Mouse (Mus musculus) embryonic facial prominence, embryonic 12.5 days (tissue): ENCODE results near the gene Zfp90. TPM values are rescaled to one million over a fixed set of nuclear protein-coding genes. Genes with fewer than 3 reads are reported as not detected.

Experiments
- ATAC-seq: fragments of 200-750 bp; cut with Nextera tagmentation; 2 replicates; pipeline ENCODE4 v1.8.0; 2017; ENCODE audit not compliant: insufficient number of reproducible peaks, insufficient read depth, low FRiP score, low TSS enrichment
- H3K27ac ChIP-seq: fragments of 300-500 bp; sonication (generic); 2 replicates; pipeline ENCODE4 v1.5.1; 2016; ENCODE audit warnings: mild to moderate bottlenecking
- H3K27me3 ChIP-seq: fragments of 300-500 bp; sonication (generic); 2 replicates; pipeline ENCODE4 v1.6.1; 2016; ENCODE audit warnings: mild to moderate bottlenecking, moderate library complexity
- H3K36me3 ChIP-seq: fragments of 300-500 bp; sonication (generic); 2 replicates; pipeline ENCODE4 v1.6.1; 2016; ENCODE audit warnings: mild to moderate bottlenecking
- H3K4me1 ChIP-seq: fragments of 300-500 bp; sonication (generic); 2 replicates; pipeline ENCODE4 v1.6.1; 2016
- H3K4me2 ChIP-seq: fragments of 300-500 bp; sonication (generic); replicated peaks from 2 replicates; pipeline ENCODE4 v1.6.1; 2016; ENCODE audit warnings: mild to moderate bottlenecking, moderate library complexity
- H3K4me3 ChIP-seq: fragments of 300-500 bp; sonication (generic); 2 replicates; pipeline ENCODE4 v1.5.1; 2016; ENCODE audit warnings: mild to moderate bottlenecking
- H3K9ac ChIP-seq: fragments of 300-500 bp; sonication (generic); 2 replicates; pipeline ENCODE4 v1.6.1; 2016; ENCODE audit warnings: mild to moderate bottlenecking, moderate library complexity
- H3K9me3 ChIP-seq: fragments of 300-500 bp; sonication (generic); 2 replicates; pipeline ENCODE4 v1.6.1; 2016; ENCODE audit warnings: mild to moderate bottlenecking, moderate library complexity
- WGBS: fragments of 180-500 bp; shearing (Covaris S2); methylation state at CpG from one replicate; pipeline ENCODE4 v1.1.7; 2016; 5-methylcytosine and 5-hydroxymethylcytosine counted together
- polyA plus RNA-seq: library from polyadenylated mRNA; unstranded; fragments of >200 nt; fragmentation: Nextera tagmentation; extraction: Ambion mirVana; gene quantifications from 2 replicates; pipeline ENCODE4 v1.2.1, GENCODE M21; 2016

Gene Zfp90
- polyA plus RNA-seq = 34.6 and 34.7 TPM in 2 replicates

- peak within 1 kb of the TSS; percentile 80 for H3K4me3 ChIP-seq
- H3K36me3 ChIP-seq = peaks cover 33% of the 10 kb centered on the region
- ATAC-seq = peak; percentile 90
- peaks cover 8% of the 10 kb centered on the region; the same call in 1 of the 2 replicates for H3K4me1 ChIP-seq
- peak within 1 kb of the TSS; percentile 90 for H3K9ac ChIP-seq
- H3K27me3 ChIP-seq = no peaks in the 10 kb centered on the region
- 0 out of 2 replicates have a peak, but pooled peaks cover 6% of the 10 kb centered on the region for H3K9me3 ChIP-seq
- WGBS = under 1% methylated on average over 46 of the region's 46 CpGs
- peak within 1 kb of the TSS; percentile 65 for H3K4me2 ChIP-seq
- H3K27ac ChIP-seq = peak within 1 kb of the TSS; percentile 96
Observed at GRCm38 (mm10) chr8:106415182-106415971, at the start of gene Zfp90. Gene Zfp90 (plus strand): TSS chr8:106415327.

DNA sequence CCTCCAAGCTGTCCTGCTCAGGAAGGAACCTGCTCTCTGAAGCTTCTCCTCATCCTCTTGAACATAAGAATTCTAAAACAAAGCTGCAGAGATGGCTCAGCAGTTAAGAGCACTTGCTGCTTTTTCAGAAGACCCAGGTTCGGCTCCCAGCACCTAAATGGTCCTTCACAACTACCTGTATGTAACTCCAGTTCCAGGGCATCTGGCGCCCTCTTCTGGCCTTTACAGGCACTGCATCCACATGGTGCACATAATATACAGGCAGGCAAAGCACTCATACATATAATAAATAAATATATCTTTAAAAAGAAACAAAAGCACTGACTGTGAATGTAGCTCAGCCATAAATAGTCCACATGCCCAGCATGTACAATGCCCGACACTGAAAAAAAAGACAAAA lies 46.6 kb upstream of the Zfp90 start:
- WGBS = 66% methylated on average over 3 of the region's 3 CpGs
- Histone ChIP-seq H3K9ac (no peak overlapping the region), H3K4me1 (no peaks in the 10 kb centered on the region), H3K4me2 (no peak overlapping the region), H3K27ac (no peak overlapping the region), H3K9me3 (0 out of 2 replicates have a peak, but pooled peaks cover 7% of the 10 kb centered on the region), H3K4me3 (no peak overlapping the region), H3K36me3 (no peaks in the 10 kb centered on the region), H3K27me3 (no peaks in the 10 kb centered on the region)
- ATAC-seq = no peak

DNA sequence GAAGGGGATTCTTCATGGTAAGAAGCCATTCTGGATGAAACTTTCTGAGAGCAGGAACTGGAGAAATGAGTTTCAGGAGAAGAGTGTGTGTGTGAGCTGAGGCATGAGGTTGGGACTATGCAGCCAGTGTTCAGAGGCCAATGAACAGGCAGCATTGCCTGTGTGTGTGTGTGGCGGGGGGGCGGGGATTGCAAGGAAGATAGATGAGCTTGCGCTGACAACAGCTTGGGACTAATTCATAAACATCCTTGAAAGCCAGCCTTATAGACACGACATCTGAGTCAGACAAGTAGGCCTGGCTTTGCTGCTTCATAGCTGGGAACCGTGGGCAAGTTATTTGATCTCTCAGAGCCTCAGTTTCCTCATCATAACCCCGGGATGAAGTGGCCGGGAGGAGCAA lies 46.1 kb upstream of the Zfp90 start:
- H3K4me2 ChIP-seq = no peak overlapping the region
- ATAC-seq = no peak
- H3K27ac ChIP-seq = no peak overlapping the region
- no peak overlapping the region for H3K9ac ChIP-seq
- H3K4me3 ChIP-seq = no peak overlapping the region
- H3K9me3 ChIP-seq = 0 out of 2 replicates have a peak, but pooled peaks cover 7% of the 10 kb centered on the region
- H3K27me3 ChIP-seq = no peaks in the 10 kb centered on the region
- H3K4me1 ChIP-seq = no peaks in the 10 kb centered on the region
- 89% methylated on average over 7 of the region's 7 CpGs for WGBS
- H3K36me3 ChIP-seq = no peaks in the 10 kb centered on the region

GRCm38 (mm10) chr8:106375957-106376356 lies 39.2 kb upstream of the Zfp90 start:
- 68% methylated on average over 7 of the region's 7 CpGs for WGBS
- Histone ChIP-seq H3K9me3 (no peaks in the 10 kb centered on the region), H3K27ac (no peak overlapping the region), H3K27me3 (no peaks in the 10 kb centered on the region), H3K4me1 (no peaks in the 10 kb centered on the region), H3K36me3 (no peaks in the 10 kb centered on the region), H3K4me3 (no peak overlapping the region), H3K9ac (no peak overlapping the region), H3K4me2 (no peak overlapping the region)
- no peak for ATAC-seq

DNA sequence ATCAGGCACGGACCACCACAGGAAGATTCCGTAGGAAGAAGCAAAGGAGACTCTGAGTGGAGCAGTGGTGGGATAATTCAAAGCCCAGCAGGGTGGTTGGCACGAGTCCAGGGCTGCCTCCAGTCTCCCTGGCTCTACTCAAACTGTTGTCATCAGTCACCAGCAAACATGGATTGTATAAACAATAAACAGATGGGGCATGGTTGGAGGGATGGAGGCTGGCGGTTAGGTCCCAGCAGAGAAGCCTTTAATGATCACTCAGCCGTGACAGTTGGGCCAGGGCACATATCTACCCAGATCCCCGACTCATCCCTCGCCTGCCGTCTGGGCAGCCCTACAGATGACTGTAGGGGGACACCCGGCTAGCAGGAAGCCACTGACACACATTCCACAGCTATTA lies 38.3 kb upstream of the Zfp90 start:
- no peak overlapping the region for H3K27ac ChIP-seq
- no peak overlapping the region for H3K4me2 ChIP-seq
- H3K36me3 ChIP-seq = no peaks in the 10 kb centered on the region
- 22% methylated on average over 9 of the region's 9 CpGs for WGBS
- H3K9me3 ChIP-seq = no peaks in the 10 kb centered on the region
- H3K27me3 ChIP-seq = no peaks in the 10 kb centered on the region
- ATAC-seq = no peak
- H3K4me1 ChIP-seq = no peaks in the 10 kb centered on the region
- no peak overlapping the region for H3K9ac ChIP-seq
- H3K4me3 ChIP-seq = no peak overlapping the region

DNA sequence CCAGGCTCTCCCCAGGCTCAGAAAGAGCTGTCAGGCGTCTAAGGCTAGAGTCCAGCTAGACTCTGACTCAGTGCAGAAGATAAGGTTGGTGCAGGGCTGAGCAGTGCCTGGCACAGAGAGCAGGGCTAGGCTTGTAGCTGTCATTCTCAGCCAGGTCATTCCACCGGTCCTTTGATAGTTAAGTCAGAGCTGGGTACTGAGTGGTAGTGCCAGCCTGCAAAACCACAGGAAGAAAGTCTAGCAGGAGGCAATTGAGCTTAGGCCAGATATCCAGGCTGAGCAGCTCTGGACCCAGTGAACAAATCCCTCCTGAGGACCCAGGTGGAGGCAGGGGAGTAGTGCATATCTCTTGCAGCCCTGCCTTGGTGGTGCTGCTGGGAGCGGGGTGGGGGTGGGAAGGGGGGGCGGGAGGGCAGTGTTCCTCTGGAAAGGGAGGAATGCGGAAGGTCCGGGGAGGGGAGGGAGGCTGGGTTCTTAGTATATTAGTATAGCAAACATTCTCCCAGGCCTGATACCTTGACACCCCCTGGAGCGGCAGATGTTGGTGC lies 36.6 kb upstream of the Zfp90 start:
- H3K9me3 ChIP-seq = no peaks in the 10 kb centered on the region
- no peaks in the 10 kb centered on the region for H3K4me1 ChIP-seq
- H3K27me3 ChIP-seq = no peaks in the 10 kb centered on the region
- WGBS = 62% methylated on average over 7 of the region's 7 CpGs
- no peak overlapping the region for H3K4me3 ChIP-seq
- no peak overlapping the region for H3K4me2 ChIP-seq
- H3K36me3 ChIP-seq = no peaks in the 10 kb centered on the region
- ATAC-seq = no peak; the same call in 1 of the 2 replicates
- no peak overlapping the region for H3K27ac ChIP-seq
- no peak overlapping the region for H3K9ac ChIP-seq

GRCm38 (mm10) chr8:106379357-106379756 lies 35.8 kb upstream of the Zfp90 start:
- Histone ChIP-seq H3K4me3 (no peak overlapping the region), H3K36me3 (no peaks in the 10 kb centered on the region), H3K4me1 (no peaks in the 10 kb centered on the region), H3K27ac (no peak overlapping the region), H3K9ac (no peak overlapping the region), H3K4me2 (no peak overlapping the region), H3K27me3 (no peaks in the 10 kb centered on the region), H3K9me3 (no peaks in the 10 kb centered on the region)
- no peak for ATAC-seq
- WGBS = 78% methylated on average over 5 of the region's 5 CpGs

GRCm38 (mm10) chr8:106381026-106381425 lies 34.1 kb upstream of the Zfp90 start:
- WGBS = 84% methylated on average over 6 of the region's 6 CpGs
- no peaks in the 10 kb centered on the region for H3K9me3 ChIP-seq
- no peak overlapping the region for H3K4me2 ChIP-seq
- H3K36me3 ChIP-seq = no peaks in the 10 kb centered on the region
- no peaks in the 10 kb centered on the region for H3K27me3 ChIP-seq
- H3K27ac ChIP-seq = no peak overlapping the region
- ATAC-seq = no peak
- H3K4me1 ChIP-seq = no peaks in the 10 kb centered on the region
- no peak overlapping the region for H3K9ac ChIP-seq
- no peak overlapping the region for H3K4me3 ChIP-seq

DNA sequence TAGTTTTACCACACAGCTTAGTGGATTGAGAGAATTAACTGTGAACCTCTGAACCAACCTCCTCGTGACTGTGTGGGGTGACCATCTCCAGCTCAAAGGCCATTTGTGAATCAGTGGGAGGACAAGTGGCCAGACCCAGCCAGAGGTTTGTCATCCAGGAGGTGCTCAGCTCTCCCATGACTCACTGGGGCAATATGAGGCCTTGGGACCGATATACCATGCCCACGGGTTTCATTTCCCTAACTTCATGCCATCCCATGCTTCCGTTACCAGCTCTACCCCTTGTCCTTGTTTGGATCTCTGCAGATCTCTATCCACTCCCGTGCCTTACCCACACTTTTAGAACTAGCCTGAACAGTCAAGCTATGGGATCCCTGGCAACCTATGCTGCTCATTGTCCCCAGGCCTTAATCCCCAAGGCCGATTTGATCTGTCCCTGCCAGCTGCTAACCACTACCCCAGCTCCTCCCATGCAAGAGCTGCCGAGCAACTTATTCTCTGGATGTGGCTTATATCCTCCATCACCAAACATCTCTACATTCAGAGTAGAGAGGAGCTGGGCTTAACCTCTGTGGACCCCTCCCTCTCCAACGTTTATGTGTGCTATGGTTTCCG lies 27.2 kb upstream of the Zfp90 start:
- Histone ChIP-seq H3K27ac (no peak overlapping the region), H3K4me1 (no peaks in the 10 kb centered on the region), H3K4me2 (no peak overlapping the region), H3K4me3 (no peak overlapping the region), H3K9ac (no peak overlapping the region), H3K27me3 (no peaks in the 10 kb centered on the region), H3K36me3 (no peaks in the 10 kb centered on the region), H3K9me3 (no peaks in the 10 kb centered on the region)
- WGBS = 80% methylated on average over 9 of the region's 9 CpGs
- ATAC-seq = no peak

DNA sequence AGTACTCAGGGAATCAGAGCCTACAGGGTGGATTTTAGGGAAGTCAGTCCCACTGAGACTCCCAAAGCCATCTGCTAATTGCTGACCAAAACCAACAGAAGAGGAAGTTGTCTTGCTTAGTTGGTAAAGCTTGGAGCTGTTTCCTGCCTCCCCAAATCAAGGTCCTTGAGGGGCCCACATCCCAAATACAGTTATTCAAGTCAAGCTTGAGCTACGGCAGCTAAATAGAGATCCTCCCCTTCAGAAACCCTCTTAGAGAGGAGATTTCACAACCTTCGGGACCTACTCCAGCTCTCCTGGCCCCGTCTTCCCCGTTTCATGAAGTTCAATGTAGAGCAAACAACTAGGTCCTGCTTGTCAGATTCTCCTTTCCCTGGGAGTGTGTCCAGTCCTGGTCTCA lies 20.6 kb upstream of the Zfp90 start:
- Histone ChIP-seq H3K4me2 (no peak overlapping the region), H3K36me3 (no peaks in the 10 kb centered on the region), H3K27ac (no peak overlapping the region), H3K27me3 (no peaks in the 10 kb centered on the region), H3K4me1 (0 out of 2 replicates have a peak, but pooled peaks cover 2% of the 10 kb centered on the region), H3K9me3 (no peaks in the 10 kb centered on the region), H3K9ac (no peak overlapping the region), H3K4me3 (no peak overlapping the region)
- WGBS = 86% methylated on average over 4 of the region's 4 CpGs
- ATAC-seq = no peak

- H3K27ac ChIP-seq = peak overlapping the region; percentile 64; the same call in 1 of the 2 replicates
- peaks cover 25% of the 10 kb centered on the region for H3K4me1 ChIP-seq
- no peaks in the 10 kb centered on the region for H3K9me3 ChIP-seq
- WGBS = 58% methylated on average over 8 of the region's 8 CpGs
- H3K36me3 ChIP-seq = no peaks in the 10 kb centered on the region
- no peak overlapping the region for H3K4me2 ChIP-seq
- no peaks in the 10 kb centered on the region for H3K27me3 ChIP-seq
- H3K4me3 ChIP-seq = no peak overlapping the region
- ATAC-seq = no peak; the same call in 1 of the 2 replicates
- H3K9ac ChIP-seq = no peak overlapping the region
Observed at GRCm38 (mm10) chr8:106399694-106400093, 15.4 kb upstream of the Zfp90 start.

GRCm38 (mm10) chr8:106400181-106400580 lies 14.9 kb upstream of the Zfp90 start:
- Histone ChIP-seq H3K4me1 (peaks cover 30% of the 10 kb centered on the region), H3K36me3 (no peaks in the 10 kb centered on the region), H3K27me3 (no peaks in the 10 kb centered on the region), H3K9ac (no peak overlapping the region), H3K9me3 (no peaks in the 10 kb centered on the region), H3K4me3 (no peak overlapping the region), H3K27ac (peak overlapping the region; percentile 64; the same call in 1 of the 2 replicates), H3K4me2 (no peak overlapping the region)
- 44% methylated on average over 5 of the region's 5 CpGs for WGBS
- ATAC-seq = peak; percentile 26; the same call in 1 of the 2 replicates
